Mouse (Mus musculus) CH12.LX (cell line): ENCODE measurements around the gene Lgr6.

ENCODE experiments used
- CTCF ChIP-seq, 2 experiments: IDR thresholded peaks in 1 of 2; conservative IDR thresholded peaks in 1 of 2; 2 replicates each; pipeline ENCODE4 v1.5.1; 2011 to 2012; ENCODE audit warnings: low read depth in 2 of 2, low read length in 2 of 2, improper control_type of control experiment in 1 of 2, inconsistent platforms in 1 of 2, mild to moderate bottlenecking in 1 of 2, moderate library complexity in 1 of 2
- MAZ ChIP-seq: IDR thresholded peaks from 2 replicates; pipeline ENCODE4 v1.6.1; 2012; ENCODE audit warnings: low read depth, mild to moderate bottlenecking, inconsistent platforms, low read length, improper control_type of control experiment, moderate library complexity

DNA sequence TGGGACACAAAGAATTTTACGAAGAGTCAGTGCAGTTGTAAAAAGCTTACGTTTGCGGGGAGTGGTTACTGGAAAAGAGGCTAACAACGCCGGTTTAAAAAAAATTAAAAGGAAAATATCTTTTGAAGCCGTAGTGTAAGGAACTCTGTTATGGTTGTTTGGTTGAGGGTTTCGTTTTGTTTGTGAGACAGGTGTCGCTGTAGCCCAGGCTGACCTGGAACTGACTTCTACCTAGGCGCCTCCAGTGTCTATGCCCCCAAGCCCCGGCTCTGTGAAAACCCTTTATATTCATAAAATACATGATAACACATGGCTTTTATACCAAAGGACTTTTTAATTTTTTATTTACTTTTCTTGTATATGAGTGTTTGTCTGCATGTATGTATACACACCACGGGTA is 142.3 kb downstream of the Lgr6 start:
- TF ChIP-seq CTCF (conservative IDR thresholded peaks at IDR 0.05 in 1 of 2, IDR thresholded peaks at IDR 0.05 in 1 of 2; ENCODE audit: low read depth in 2 of 2, low read length in 2 of 2): peak in 1 of 2 experiments; percentile 58; a peak in 2 of 4 replicates
- TF ChIP-seq MAZ: no peak
